Mouse (Mus musculus) T-helper 2 cell (primary cell): Measurements from ENCODE around the gene Csnk2a2.

Experiments used
- in situ Hi-C: fragments of 300-600 bp; cut with MboI, MseI; formaldehyde crosslinking; loops from one replicate; pipeline ENCODE4 v1.15.1; 2025; ENCODE audit warnings: high pct_unique_total_duplicates

Csnk2a2 gene

GRCm38 (mm10) chr8:95426781-95427281 is 63.0 kb downstream of the Csnk2a2 start:
- in situ Hi-C loops, result no loop called here

GRCm38 (mm10) chr8:95424682-95425081 is 65.2 kb downstream of the Csnk2a2 start:
- in situ Hi-C loops, result no loop called here

- in situ Hi-C loops, result no loop called here
Observed at GRCm38 (mm10) chr8:95422193-95422810, 67.5 kb downstream of the Csnk2a2 start.

- in situ Hi-C loops, result no loop called here
Observed at GRCm38 (mm10) chr8:95411309-95411972, 78.4 kb downstream of the Csnk2a2 start.

DNA sequence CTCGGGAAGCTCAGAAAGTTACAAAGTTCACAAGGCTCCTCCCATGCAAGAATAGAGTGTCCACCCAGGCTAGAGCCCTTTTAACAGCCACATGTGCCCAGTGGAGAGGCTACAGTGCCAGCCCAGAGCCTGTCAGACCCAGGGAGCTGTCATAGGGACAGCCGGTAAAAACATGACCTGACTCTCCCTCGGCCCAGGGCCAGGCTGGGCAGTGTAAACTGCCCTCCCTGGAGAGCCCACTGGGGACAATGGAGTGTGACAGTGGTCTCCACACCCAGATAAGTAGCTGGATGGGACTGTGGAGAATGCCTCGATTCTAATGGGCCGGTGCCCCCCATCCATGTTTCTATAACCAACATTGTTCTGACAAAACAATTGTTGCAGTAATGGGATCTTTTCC is 80.3 kb downstream of the Csnk2a2 start:
- in situ Hi-C loops, result no loop called here

GRCm38 (mm10) chr8:95401091-95401490 is 88.7 kb downstream of the Csnk2a2 start:
- in situ Hi-C loops, result no loop called here

GRCm38 (mm10) chr8:95399131-95399530 is 90.7 kb downstream of the Csnk2a2 start:
- in situ Hi-C loops, result no loop called here

DNA sequence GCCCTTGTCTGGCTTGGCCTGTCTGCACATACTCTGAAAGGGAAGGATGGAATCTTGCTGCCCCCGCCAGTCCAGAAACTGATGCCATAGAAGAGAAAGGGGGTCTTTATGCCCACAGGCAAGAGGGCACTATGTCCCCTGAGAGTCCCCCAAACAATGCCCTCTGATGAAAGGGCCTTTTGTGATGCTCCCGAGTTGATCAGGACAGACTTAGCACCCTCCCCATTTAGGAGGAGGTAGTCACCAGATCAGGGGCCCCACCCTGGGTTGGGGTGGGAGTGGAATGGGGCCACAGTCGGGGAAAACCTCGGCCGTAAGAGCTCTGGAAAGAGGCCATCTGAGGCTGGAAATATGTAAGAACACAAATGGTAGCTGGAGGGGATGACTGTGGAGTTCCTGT is 92.6 kb downstream of the Csnk2a2 start:
- in situ Hi-C loops, result no loop called here

DNA sequence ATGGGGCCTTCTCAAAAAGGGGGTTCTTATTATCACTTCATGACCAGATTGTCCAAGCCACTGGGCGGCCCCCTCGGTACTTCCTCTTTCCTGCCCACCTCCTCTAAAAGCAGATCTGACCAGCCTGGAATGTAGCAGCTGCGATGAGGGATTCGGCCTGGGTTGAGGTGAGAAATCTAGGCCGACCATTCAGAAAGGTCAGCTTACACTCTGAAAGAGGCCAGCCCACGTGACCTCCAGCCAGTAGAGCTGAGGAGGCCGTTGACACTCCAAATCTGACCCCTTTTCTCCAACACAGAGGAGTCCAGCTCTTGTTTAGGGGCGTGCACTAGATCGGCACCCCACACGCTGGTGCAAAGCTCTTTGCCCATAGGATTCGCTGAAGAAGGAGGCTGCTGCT is 93.1 kb downstream of the Csnk2a2 start:
- in situ Hi-C loops, result no loop called here
